Comparison of ENCODE assay signal across 22 mouse cellular contexts in genomic region chr5:144151270-144151669, GRCm38 (mm10). TPM values are rescaled to one million over a fixed set of nuclear protein-coding genes. Genes with fewer than 3 reads are reported as not detected.
DNase-seq lines count a peak whose midpoint lies in the region; ATAC-seq and TF ChIP-seq lines count a peak whose summit lies in the region.
"Had no signal": no experiment of that assay in that cellular context is flagged by ENCODE, and none has a peak within 500 bp of the region (broad histone marks: within the 10 kb centered on the region; RNA-seq: fewer than 3 reads in every experiment).

No protein-coding gene starts in this region.

- no peak for TF ChIP-seq CTCF in lung, embryonic 14.5 days (IDR thresholded peaks at IDR 0.05; ENCODE audit: low read depth)

- DNase-seq in lung, embryonic 14.5 days = no peak
- DNase-seq in lung, postnatal 10 days = no peak
- DNase-seq in 3T3-L1 (ENCODE audit: low read depth, low spot score) = peak; percentile 68
- peak; percentile 60 for DNase-seq in NIH3T3 (ENCODE audit: low read depth)
- DNase-seq in lung, postnatal 25 days (ENCODE audit: low spot score) = peak; percentile 46
- no peak for DNase-seq in right cerebral cortex, adult 2 months (ENCODE audit: low spot score in 2 of 2)
- DNase-seq in cerebellum, postnatal 4 days (ENCODE audit: low spot score in 2 of 2) = no peak
- DNase-seq: adrenal gland, adult 8-10 months; adrenal gland, postnatal 36 days; cerebellum, adult 18-20 months; cerebellum, adult 9-10 months; cerebellum, postnatal 14 days; gastrocnemius, postnatal 25 days; heart, adult 18-20 months had no signal

- no peak overlapping the region for H3K9ac ChIP-seq in lung, embryonic 14.5 days
- H3K9ac ChIP-seq: embryonic facial prominence, embryonic 12.5 days; embryonic facial prominence, embryonic 15.5 days; forebrain, embryonic 12.5 days; forebrain, embryonic 15.5 days; heart, embryonic 12.5 days; hindbrain, embryonic 12.5 days; hindbrain, embryonic 15.5 days had no signal

- WGBS in lung, embryonic 14.5 days = 63% methylated on average over 4 of the region's 4 CpGs

- H3K4me1 ChIP-seq in lung, embryonic 14.5 days (ENCODE audit: insufficient read depth) = no peaks in the 10 kb centered on the region
- H3K4me1 ChIP-seq: embryonic facial prominence, embryonic 12.5 days; embryonic facial prominence, embryonic 15.5 days; forebrain, embryonic 12.5 days; forebrain, embryonic 15.5 days; hindbrain, embryonic 12.5 days; hindbrain, embryonic 15.5 days had no signal

- peak overlapping the region; percentile 42; the same call in 1 of the 2 replicates for H3K27ac ChIP-seq in lung, embryonic 14.5 days (ENCODE audit: low read depth)
- H3K27ac ChIP-seq: embryonic facial prominence, embryonic 12.5 days; embryonic facial prominence, embryonic 15.5 days; forebrain, embryonic 12.5 days; forebrain, embryonic 15.5 days; hindbrain, embryonic 12.5 days; hindbrain, embryonic 15.5 days had no signal

- no peak overlapping the region for H3K4me3 ChIP-seq in lung, embryonic 14.5 days (ENCODE audit: low read depth, low read length)
- H3K4me3 ChIP-seq: embryonic facial prominence, embryonic 12.5 days; embryonic facial prominence, embryonic 15.5 days; erythroblast, embryonic 14.5 days; forebrain, embryonic 12.5 days; forebrain, embryonic 15.5 days; heart, embryonic 12.5 days; hindbrain, embryonic 12.5 days; hindbrain, embryonic 15.5 days had no signal

- peak; percentile 35; the same call in 1 of the 2 replicates for ATAC-seq in lung, embryonic 14.5 days (ENCODE audit: insufficient read depth)
- ATAC-seq: forebrain, embryonic 15.5 days had no signal

- no peaks in the 10 kb centered on the region for H3K9me3 ChIP-seq in lung, embryonic 14.5 days (ENCODE audit: low read depth, low read length)
- H3K9me3 ChIP-seq: embryonic facial prominence, embryonic 12.5 days; embryonic facial prominence, embryonic 15.5 days; forebrain, embryonic 12.5 days; forebrain, embryonic 15.5 days; heart, embryonic 12.5 days; hindbrain, embryonic 12.5 days; hindbrain, embryonic 15.5 days had no signal

- no peaks in the 10 kb centered on the region for H3K27me3 ChIP-seq in lung, embryonic 14.5 days (ENCODE audit: insufficient read depth, low read length)
- H3K27me3 ChIP-seq: embryonic facial prominence, embryonic 12.5 days; embryonic facial prominence, embryonic 15.5 days; forebrain, embryonic 12.5 days; forebrain, embryonic 15.5 days; heart, embryonic 12.5 days; hindbrain, embryonic 12.5 days; hindbrain, embryonic 15.5 days had no signal

- no peak overlapping the region for H3K4me2 ChIP-seq in lung, embryonic 14.5 days
- H3K4me2 ChIP-seq: embryonic facial prominence, embryonic 12.5 days; embryonic facial prominence, embryonic 15.5 days; forebrain, embryonic 12.5 days; forebrain, embryonic 15.5 days; heart, embryonic 12.5 days; hindbrain, embryonic 12.5 days; hindbrain, embryonic 15.5 days had no signal

- H3K36me3 ChIP-seq in lung, embryonic 14.5 days (ENCODE audit: insufficient read depth) = peaks cover 35% of the 10 kb centered on the region

RNA-seq across cellular contexts. Expression of gene Bhlha15, which starts 38.8 kb away (rescaled TPM):
- 0.18 and 0.42 TPM in 2 replicates for polyA plus RNA-seq in lung, embryonic 14.5 days (2014; fragmentation: Nextera tagmentation; extraction: Ambion mirVana)
- polyA plus RNA-seq: erythroblast, embryonic 14.5 days had no signal

RNA-seq across cellular contexts. Expression of gene Lmtk2, which starts 51.0 kb away (rescaled TPM):
- 5.1 and 5.3 TPM in 2 replicates for polyA plus RNA-seq in lung, embryonic 14.5 days (2014; fragmentation: Nextera tagmentation; extraction: Ambion mirVana)

Comparison
In these comparisons a context has a peak if more than half of its experiments do, and no peak if none do; other contexts are left out.
1. DNase-seq: peak in 3T3-L1 (single experiment), NIH3T3 (single experiment) and lung, postnatal 25 days (single experiment); none in lung, embryonic 14.5 days (single experiment), lung, postnatal 10 days (single experiment), right cerebral cortex, adult 2 months (0 of 2) and cerebellum, postnatal 4 days (0 of 2).